Mouse (Mus musculus): ENCODE measurements around the gene Psme3. TPM values are rescaled to one million over a fixed set of nuclear protein-coding genes. Genes with fewer than 3 reads are reported as not detected.

Psme3 gene
- total RNA-seq, 1 experiment from 2014 or later: 152 TPM

GRCm38 (mm10) chr11:101353436-101353835 is 37.4 kb downstream of the Psme3 start:
- DNase-seq: no peak

DNA sequence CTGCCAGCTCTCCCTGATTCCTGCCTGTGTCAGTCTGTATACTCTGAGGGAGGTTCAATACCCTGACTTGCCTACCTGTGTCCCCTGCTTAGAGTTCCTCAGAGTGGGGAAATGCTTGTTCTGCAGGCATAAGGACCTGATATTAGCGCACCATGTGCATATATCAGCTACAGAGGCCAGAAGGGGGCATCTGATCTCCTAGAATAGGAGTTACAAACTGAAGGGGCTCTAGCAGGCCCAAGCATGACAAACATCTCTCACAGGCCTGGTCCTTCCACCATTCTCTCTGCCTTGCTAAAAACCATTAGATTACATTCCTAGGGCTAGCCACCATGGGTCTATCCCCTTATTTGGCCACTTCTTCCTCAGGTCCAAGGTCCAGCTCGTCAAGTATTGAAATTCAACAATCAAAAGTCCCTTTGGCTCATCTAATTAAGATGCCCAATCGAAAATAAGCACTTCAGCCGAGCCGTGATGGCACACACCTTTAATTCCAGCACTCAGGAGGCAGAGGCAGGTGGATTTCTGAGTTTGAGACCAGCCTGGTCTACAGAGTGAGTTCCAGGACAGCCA is 38.5 kb downstream of the Psme3 start:
- no peak for DNase-seq

- no peak for DNase-seq
These were observed 39.9 kb downstream of the Psme3 start for GRCm38 (mm10) chr11:101355916-101356315.

DNA sequence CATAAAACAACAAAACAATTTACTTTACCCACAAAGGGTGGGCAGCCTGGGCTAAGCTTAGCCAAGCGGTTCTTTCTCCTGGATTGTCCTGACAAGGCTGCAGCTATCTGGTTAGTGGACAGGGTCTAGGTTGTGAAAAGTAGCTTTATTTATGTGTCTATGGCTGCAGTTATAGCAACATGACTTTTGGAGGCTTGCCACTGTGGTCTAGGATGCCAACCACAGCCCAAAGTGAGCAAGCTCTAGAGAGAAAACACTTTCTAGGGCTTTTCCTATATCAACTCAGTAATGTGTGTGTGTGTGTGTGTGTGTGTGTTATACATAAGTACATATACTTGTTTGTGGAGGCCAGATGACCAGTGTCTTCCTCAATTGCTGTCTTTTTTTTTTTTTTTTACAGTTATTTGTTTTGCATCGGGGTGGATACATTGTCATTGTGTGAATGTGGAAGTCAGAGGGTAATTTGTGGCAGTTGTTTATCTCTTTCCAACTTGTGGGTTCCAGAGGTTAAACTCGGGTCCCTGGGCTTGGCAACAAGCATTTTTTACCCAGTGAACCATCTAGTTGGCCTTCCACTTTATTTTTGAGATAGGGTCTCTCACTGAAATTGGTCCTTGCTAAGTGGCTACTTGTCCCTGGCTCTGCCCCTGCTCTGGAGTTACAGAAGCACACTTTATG is 41.6 kb downstream of the Psme3 start:
- peak; percentile 48 for DNase-seq

DNA sequence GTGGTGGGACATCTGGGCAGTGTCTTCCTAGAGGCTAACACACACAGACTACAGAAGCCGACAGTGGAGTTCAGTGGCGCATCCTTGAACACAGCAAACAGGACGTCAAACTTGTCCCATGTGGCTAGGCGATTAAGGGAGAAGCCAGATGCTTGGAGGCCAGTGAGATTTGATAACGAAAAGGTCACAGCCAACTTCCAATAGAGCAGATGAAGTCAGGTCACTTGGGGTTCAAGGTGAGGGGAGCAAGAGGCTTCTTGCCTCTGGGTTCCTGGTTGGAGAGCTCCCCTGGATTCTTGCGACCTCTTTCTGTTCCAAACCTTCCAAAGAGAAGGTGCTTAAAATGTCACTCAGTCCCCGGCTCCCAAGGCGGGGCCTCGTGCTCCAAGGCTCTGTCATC is 43.8 kb downstream of the Psme3 start:
- peak; percentile 46 for DNase-seq

GRCm38 (mm10) chr11:101360651-101361113 is 44.7 kb downstream of the Psme3 start:
- DNase-seq: peak; percentile 45

GRCm38 (mm10) chr11:101364531-101364931 is 48.5 kb downstream of the Psme3 start:
- no peak for DNase-seq

DNA sequence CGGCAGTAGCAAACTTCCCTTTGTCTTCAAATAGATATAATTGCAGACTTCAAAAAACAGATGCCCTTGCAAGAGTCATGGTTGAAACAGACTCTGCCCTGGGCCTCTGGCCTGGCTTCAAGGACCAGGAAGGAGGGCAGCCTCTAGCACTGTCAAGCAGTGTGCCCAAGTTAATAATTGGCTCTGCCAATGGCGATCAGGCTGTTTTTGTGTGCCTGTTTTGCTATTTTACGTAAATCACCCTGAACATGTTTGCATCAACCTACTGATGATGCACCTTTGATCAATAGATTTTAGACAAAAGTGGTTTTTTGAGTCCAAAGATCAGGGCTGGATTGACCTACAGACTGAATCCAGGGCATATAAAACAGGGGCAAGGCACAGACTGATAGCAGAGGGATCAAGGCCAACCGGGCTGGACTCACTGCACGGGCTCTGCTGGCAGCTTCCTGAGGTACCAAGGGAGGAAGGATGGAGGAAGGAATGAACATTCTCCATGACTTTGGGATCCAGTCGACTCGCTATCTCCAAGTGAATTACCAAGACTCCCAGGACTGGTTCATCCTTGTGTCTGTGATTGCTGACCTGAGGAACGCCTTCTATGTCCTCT is 51.4 kb downstream of the Psme3 start, which contains the start of gene G6pc:
Gene G6pc (plus strand): TSS at position 236 of the 610 bp plus-strand sequence.
- peak; percentile 56 for DNase-seq

- no peak for DNase-seq
These were observed 54.1 kb downstream of the Psme3 start for GRCm38 (mm10) chr11:101370141-101370540.

Small RNA genes lying within 50 kb of the gene (microRNA-seq; reads per million reads assigned to microRNA genes)
- gene Gm25593: 0 reads per million in 2 experiments

Other genes starting within 250 kb of the Psme3 start
- gene Naglu, start 246.2 kb upstream of the Psme3 start, total RNA-seq (2021): 29.6 and 30.8 TPM in 2 replicates
- gene Hsd17b1, start 237.8 kb upstream of the Psme3 start, total RNA-seq (2021): 0.85 and 1.2 TPM in 2 replicates
- 87.7 and 97.6 TPM in 2 replicates for gene Coasy, start 233.6 kb upstream of the Psme3 start, total RNA-seq (2021)
- gene Mlx, start 228.9 kb upstream of the Psme3 start, total RNA-seq (2021): 39.8 and 45.9 TPM in 2 replicates
- gene Psmc3ip, start 220.8 kb upstream of the Psme3 start, total RNA-seq (2021): 6.6 and 8.8 TPM in 2 replicates
- 53.7 and 56.0 TPM in 2 replicates for gene Retreg3, start 196.3 kb upstream of the Psme3 start, total RNA-seq (2021)
- gene Tubg1, start 196.3 kb upstream of the Psme3 start, total RNA-seq (2021): 45.9 and 48.6 TPM in 2 replicates
- 7.2 and 7.9 TPM in 2 replicates for gene Tubg2, start 160.3 kb upstream of the Psme3 start, total RNA-seq (2021)
- 10.9 and 13.5 TPM in 2 replicates for gene Cntnap1, start 145.7 kb upstream of the Psme3 start, total RNA-seq (2021)
- gene Plekhh3, start 144.9 kb upstream of the Psme3 start, total RNA-seq (2021): 30.5 and 32.7 TPM in 2 replicates
- 1.4 and 1.5 TPM in 2 replicates for gene Ccr10, start 140.8 kb upstream of the Psme3 start, total RNA-seq (2021)
- 28.8 and 37.7 TPM in 2 replicates for gene Ezh1, start 89.8 kb upstream of the Psme3 start, total RNA-seq (2021)
- gene Ramp2, start 70.2 kb upstream of the Psme3 start, total RNA-seq (2021): 107 and 145 TPM in 2 replicates
- 116 and 120 TPM in 2 replicates for gene Vps25, start 62.5 kb upstream of the Psme3 start, total RNA-seq (2021)
- gene Wnk4, start 55.6 kb upstream of the Psme3 start, total RNA-seq (2021): 3.4 and 3.6 TPM in 2 replicates
- gene Cntd1, start 37.2 kb upstream of the Psme3 start, total RNA-seq (2021): 0.44 and 0.86 TPM in 2 replicates
- gene Coa3, start 37.1 kb upstream of the Psme3 start, total RNA-seq (2021): 79.4 and 80.1 TPM in 2 replicates
- gene Becn1, start 13.9 kb upstream of the Psme3 start, total RNA-seq (2021): 135 and 147 TPM in 2 replicates
- gene Aoc2, start 8.8 kb downstream of the Psme3 start, total RNA-seq (2021): 7.3 and 10.2 TPM in 2 replicates
- gene Aoc3, start 14.4 kb downstream of the Psme3 start, total RNA-seq (2021): 125 and 168 TPM in 2 replicates
- gene G6pc, start 51.3 kb downstream of the Psme3 start, total RNA-seq (2021): 8.4 and 26.4 TPM in 2 replicates
- 41.9 and 44.8 TPM in 2 replicates for gene Aarsd1, start 101.4 kb downstream of the Psme3 start, total RNA-seq (2021)
- 3.9 and 6.0 TPM in 2 replicates for gene Gm27029, start 108.6 kb downstream of the Psme3 start, total RNA-seq (2021)
- gene Rundc1, start 108.9 kb downstream of the Psme3 start, total RNA-seq (2021): 19.6 and 20.9 TPM in 2 replicates
- gene Ptges3l, start 109.1 kb downstream of the Psme3 start, total RNA-seq (2021): 3.2 and 5.3 TPM in 2 replicates
- 98.3 and 102 TPM in 2 replicates for gene Rpl27, start 126.1 kb downstream of the Psme3 start, total RNA-seq (2021)
- 29.0 and 29.6 TPM in 2 replicates for gene Ifi35, start 132.2 kb downstream of the Psme3 start, total RNA-seq (2021)
- 8.9 and 9.6 TPM in 2 replicates for gene Rnd2, start 148.8 kb downstream of the Psme3 start, total RNA-seq (2021)
- gene Vat1, start 150.0 kb downstream of the Psme3 start, total RNA-seq (2021): 74.7 and 95.1 TPM in 2 replicates
- 4.9 and 6.6 TPM in 2 replicates for gene Brca1, start 235.7 kb downstream of the Psme3 start, total RNA-seq (2021)
- 128 and 130 TPM in 2 replicates for gene Nbr1, start 235.9 kb downstream of the Psme3 start, total RNA-seq (2021)